Mouse (Mus musculus) testis, adult 2 months (tissue): ENCODE data around the gene Tex22. TPM values are rescaled to one million over a fixed set of nuclear protein-coding genes. Genes with fewer than 3 reads are reported as not detected.

Source experiments
- H3K27ac ChIP-seq: fragments of 200-500 bp; 2 replicates; pipeline ENCODE4 v1.5.1; 2012; ENCODE audit warnings: low read depth, low read length; ENCODE audit not compliant: control insufficient read depth, insufficient read depth
- H3K27me3 ChIP-seq: fragments of 200-500 bp; 2 replicates; pipeline ENCODE4 v1.6.1; 2012; ENCODE audit warnings: mild to moderate bottlenecking, low read length, moderate library complexity; ENCODE audit not compliant: control insufficient read depth, insufficient read depth
- H3K36me3 ChIP-seq: fragments of 200-500 bp; 2 replicates; pipeline ENCODE4 v1.6.1; 2012; ENCODE audit warnings: mild to moderate bottlenecking, low read length; ENCODE audit not compliant: control insufficient read depth, insufficient read depth
- H3K4me1 ChIP-seq: fragments of 200-500 bp; 2 replicates; pipeline ENCODE4 v1.6.1; 2012; ENCODE audit warnings: low read length; ENCODE audit not compliant: control insufficient read depth, insufficient read depth
- H3K4me3 ChIP-seq: fragments of 200-500 bp; 2 replicates; pipeline ENCODE4 v1.5.1; 2012; ENCODE audit warnings: low read depth, mild to moderate bottlenecking, low read length, moderate library complexity, mixed read lengths; ENCODE audit not compliant: control insufficient read depth
- CTCF ChIP-seq: fragments of 200-500 bp; IDR thresholded peaks from 2 replicates; pipeline ENCODE4 v1.5.1; 2012; ENCODE audit warnings: low read depth, mild to moderate bottlenecking, inconsistent platforms, low read length, moderate library complexity; ENCODE audit not compliant: control insufficient read depth, insufficient read depth, insufficient replicate concordance
- POLR2A ChIP-seq: fragments of 200-500 bp; IDR thresholded peaks from 2 replicates; pipeline ENCODE4 v1.6.1; 2012; ENCODE audit warnings: low read depth, mild to moderate bottlenecking, inconsistent platforms, low read length, moderate library complexity; ENCODE audit not compliant: control insufficient read depth
- polyA plus RNA-seq: library from polyadenylated mRNA; depleted of rRNA; stranded (reverse); fragments of >200 nt; gene quantifications from 2 replicates; pipeline ENCODE4 v1.2.3, GENCODE M21; 2012

The Tex22 gene
- polyA plus RNA-seq, 1 experiment = 451 TPM

DNA sequence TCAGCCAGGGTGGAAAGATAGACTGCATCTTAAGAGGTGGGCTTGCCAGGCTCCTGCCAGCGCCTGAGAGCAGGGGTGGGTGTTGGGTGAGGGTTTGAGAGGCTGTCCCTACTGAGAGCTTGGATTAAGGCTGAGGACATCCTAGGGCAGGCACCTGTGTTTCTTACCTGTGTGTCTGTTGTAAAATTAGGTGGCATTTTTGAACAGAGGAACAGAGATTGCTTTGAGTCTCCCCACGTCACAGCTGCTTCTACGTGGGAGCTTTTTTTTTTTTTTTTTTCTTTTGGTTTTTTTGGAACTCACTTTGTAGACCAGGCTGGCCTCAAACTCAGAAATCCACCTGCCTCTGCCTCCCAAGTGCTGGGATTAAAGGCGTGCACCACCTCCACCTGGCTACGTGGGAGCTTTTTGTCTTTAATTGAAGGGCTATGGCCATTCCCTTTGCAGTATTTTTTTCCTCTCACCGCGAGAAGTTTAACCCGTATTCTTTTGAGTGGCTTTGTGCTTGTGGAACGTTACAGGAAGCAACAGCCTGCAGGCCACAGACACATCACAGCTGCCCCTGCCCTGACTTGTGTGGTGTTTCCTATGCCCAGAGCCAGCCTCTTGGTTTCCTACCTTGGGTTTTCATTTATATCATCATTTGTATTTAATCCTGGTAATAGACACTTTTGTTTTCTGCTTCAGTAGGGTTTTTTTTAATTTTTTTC is 27.1 kb downstream of the Tex22 start:
- no peak for TF ChIP-seq CTCF
- TF ChIP-seq POLR2A = no peak
- no peaks in the 10 kb centered on the region for H3K36me3 ChIP-seq
- no peak overlapping the region for H3K27ac ChIP-seq
- no peak overlapping the region for H3K4me3 ChIP-seq
- no peaks in the 10 kb centered on the region for H3K27me3 ChIP-seq
- peaks cover 24% of the 10 kb centered on the region for H3K4me1 ChIP-seq

DNA sequence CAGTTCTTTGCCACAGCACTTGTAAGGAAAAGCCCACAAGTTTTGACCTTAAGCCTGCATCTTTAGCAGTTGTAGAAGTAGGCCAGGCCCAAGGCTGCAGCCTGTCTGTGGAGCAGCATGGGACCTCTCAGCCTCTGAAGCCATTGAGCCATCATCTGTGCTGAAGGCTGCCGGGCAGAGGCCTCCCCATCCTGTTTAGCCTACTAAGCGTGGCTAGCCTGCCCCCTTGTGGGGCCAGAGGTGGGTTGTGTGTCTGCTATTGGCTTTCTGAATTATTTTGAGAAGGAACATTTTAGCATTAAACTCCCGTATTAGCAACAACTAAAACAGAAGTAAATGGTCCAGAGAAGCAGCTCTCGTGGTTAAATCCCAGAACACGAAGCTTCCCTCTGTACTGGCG is 28.2 kb downstream of the Tex22 start:
- Histone ChIP-seq H3K27me3 (no peaks in the 10 kb centered on the region), H3K4me1 (peaks cover 15% of the 10 kb centered on the region), H3K27ac (no peak overlapping the region), H3K4me3 (no peak overlapping the region), H3K36me3 (no peaks in the 10 kb centered on the region)
- TF ChIP-seq POLR2A = no peak
- TF ChIP-seq CTCF = peak; percentile 47; the same call in 1 of the 2 replicates

DNA sequence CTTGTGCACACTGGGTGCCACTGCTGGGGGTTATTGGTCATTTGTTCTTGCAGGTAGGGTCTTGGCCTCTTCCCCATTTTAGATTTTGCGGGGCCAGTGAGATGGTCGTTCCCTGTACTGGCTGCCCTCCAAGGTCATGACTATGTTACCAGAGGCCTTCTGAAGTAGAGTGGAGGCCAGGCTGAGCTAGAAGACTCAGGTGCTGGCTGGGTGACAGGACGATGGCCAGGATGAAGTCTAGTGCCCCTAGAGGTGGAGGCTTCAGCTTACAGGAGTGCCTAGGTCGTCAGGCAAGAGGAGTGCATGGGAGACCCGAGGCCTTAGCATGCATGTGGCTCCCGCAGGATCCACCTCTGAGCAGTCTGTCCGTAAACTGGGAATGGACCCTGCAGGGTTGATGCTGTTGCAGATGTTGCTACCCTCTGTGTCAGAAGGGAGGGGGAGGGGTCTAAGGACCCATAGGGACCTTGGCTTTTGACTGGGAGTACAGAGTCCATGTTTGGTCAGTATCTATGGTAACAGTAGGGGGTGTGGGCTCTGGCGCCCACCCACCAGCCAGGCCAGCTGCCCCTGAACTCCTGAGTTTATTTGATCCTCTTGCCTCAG is 29.6 kb downstream of the Tex22 start:
- Histone ChIP-seq H3K27me3 (no peaks in the 10 kb centered on the region), H3K27ac (no peak overlapping the region), H3K4me1 (peaks cover 10% of the 10 kb centered on the region), H3K4me3 (peak overlapping the region; percentile 11), H3K36me3 (no peaks in the 10 kb centered on the region)
- TF ChIP-seq CTCF = peak; percentile 32; the same call in 1 of the 2 replicates
- no peak for TF ChIP-seq POLR2A

DNA sequence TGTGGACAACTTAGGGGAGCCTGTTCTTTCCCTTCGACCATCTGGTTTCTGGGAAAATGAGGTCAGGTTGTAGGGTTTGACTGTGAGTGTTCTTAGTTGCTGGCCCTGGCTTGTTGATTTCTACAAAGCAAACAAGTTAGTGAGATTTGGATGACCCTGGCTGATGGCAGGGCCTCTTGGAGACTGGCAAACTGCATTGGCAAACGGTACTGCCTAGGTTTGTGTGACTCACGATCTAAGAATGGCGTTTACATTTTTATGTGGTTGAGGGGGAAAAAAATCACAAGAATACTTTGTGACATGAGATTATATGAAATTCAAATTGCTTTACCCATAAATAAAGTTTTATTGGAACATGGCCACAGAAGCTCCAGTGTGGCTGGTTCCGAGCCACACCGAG is 32.1 kb downstream of the Tex22 start:
- no peak overlapping the region for H3K27ac ChIP-seq
- TF ChIP-seq POLR2A = no peak
- TF ChIP-seq CTCF = no peak

DNA sequence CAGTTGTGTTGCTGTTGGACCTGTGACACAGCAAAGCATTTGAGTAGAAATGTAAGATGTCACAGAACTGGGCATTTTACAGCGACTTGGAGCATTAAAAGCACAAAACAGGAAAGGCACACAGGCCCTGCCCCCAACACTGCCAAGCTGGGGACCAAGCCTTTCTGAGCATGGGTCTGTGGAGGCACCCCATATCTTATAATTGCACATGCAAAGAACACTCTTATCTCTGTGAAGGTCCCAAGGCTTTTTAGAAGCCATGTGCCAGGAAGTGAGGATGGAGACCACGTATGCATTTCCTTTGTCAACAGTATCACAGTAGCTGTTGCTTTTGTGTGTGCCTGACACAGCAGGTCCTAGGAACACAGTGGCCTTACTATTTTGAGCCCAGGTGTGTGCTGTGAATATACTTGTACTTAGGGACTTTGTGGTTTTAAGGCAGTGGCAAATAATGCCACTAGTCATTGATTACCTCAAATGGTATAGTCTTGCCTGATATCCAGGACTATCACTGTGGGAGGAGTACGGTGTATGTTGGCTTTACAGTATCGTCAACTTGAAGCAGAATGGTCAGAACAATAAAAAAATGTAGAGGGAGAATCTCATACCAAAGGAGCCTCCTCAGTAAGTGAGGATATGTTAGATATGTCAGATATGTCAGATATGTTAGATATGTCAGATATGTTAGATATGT is 33.3 kb downstream of the Tex22 start:
- Histone ChIP-seq H3K4me1 (peaks cover 5% of the 10 kb centered on the region; the same call in 1 of the 2 replicates), H3K4me3 (no peak overlapping the region), H3K27ac (no peak overlapping the region), H3K27me3 (no peaks in the 10 kb centered on the region), H3K36me3 (no peaks in the 10 kb centered on the region)
- TF ChIP-seq POLR2A (no peak), CTCF (no peak)

More for the DNA sequence above, 32.1 kb downstream of the Tex22 start:
- H3K36me3 ChIP-seq = no peaks in the 10 kb centered on the region
- no peak overlapping the region for H3K4me3 ChIP-seq
- H3K27me3 ChIP-seq = no peaks in the 10 kb centered on the region
- H3K4me1 ChIP-seq = peaks cover 5% of the 10 kb centered on the region; the same call in 1 of the 2 replicates

DNA sequence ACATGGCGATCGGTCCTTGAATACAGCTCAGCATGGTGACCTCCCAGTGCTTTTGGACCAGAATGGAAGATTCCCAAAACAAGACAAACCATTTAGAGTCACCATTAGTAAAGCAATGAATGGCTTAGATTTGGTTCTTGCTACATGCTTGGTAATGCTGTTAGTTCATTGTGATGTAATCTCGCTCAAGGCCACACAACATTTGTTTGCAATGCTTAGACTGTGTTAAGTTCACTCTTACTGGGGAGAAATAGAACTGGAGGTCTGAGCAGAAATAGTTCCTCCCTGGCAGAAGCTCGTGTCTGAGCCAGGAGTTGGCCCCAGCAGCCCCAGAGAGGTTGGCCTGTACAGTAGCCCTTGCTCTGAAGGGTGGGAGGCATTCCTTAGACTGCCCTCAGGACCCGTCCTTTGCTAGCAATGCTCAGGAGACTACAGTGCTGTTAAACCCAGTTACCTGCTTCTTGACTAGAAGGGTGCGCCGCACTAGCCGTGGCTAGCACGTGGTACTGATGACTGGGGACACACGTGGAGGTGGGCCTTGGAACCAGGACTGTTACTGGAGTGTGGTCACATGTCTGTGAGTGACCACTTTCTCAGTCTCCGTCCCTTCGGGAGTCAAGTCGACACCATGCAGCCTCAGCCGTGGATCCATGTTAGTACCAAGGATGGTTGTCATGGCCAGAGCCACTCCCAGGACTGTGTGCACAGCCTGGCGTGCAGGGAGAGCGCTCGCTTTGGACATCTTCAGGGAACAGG is 34.4 kb downstream of the Tex22 start:
- Histone ChIP-seq H3K36me3 (no peaks in the 10 kb centered on the region), H3K27me3 (no peaks in the 10 kb centered on the region), H3K4me1 (peaks cover 5% of the 10 kb centered on the region; the same call in 1 of the 2 replicates), H3K4me3 (no peak overlapping the region), H3K27ac (no peak overlapping the region)
- TF ChIP-seq POLR2A (no peak), CTCF (no peak)
